Mouse (Mus musculus) heart, embryonic 15.5 days (tissue): ENCODE results near the gene Dmpk. TPM values are rescaled to one million over a fixed set of nuclear protein-coding genes. Genes with fewer than 3 reads are reported as not detected.

Experiments used
- ATAC-seq: fragments of 200-750 bp; cut with Nextera tagmentation; replicated peaks from 2 replicates; pipeline ENCODE4 v1.8.0; 2017; ENCODE audit warnings: low read depth, moderate TSS enrichment; ENCODE audit not compliant: insufficient number of reproducible peaks, insufficient read depth, low FRiP score
- H3K27ac ChIP-seq: fragments of 300-500 bp; sonication (generic); 2 replicates; pipeline ENCODE4 v1.5.1; 2015; ENCODE audit warnings: mild to moderate bottlenecking, inconsistent platforms
- H3K27me3 ChIP-seq: fragments of 300-500 bp; sonication (generic); 2 replicates; pipeline ENCODE4 v1.6.1; 2015; ENCODE audit warnings: inconsistent platforms
- H3K36me3 ChIP-seq: fragments of 300-500 bp; sonication (generic); 2 replicates; pipeline ENCODE4 v1.6.1; 2015; ENCODE audit warnings: mild to moderate bottlenecking, inconsistent platforms
- H3K4me1 ChIP-seq: fragments of 300-500 bp; sonication (generic); replicated peaks from 2 replicates; pipeline ENCODE4 v1.6.1; 2015; ENCODE audit warnings: inconsistent platforms
- H3K4me2 ChIP-seq: fragments of 300-500 bp; sonication (generic); 2 replicates; pipeline ENCODE4 v1.6.1; 2015; ENCODE audit warnings: inconsistent platforms, mild to moderate bottlenecking, moderate library complexity
- H3K4me3 ChIP-seq: fragments of 300-500 bp; sonication (generic); 2 replicates; pipeline ENCODE4 v1.5.1; 2015; ENCODE audit warnings: mild to moderate bottlenecking, inconsistent platforms
- H3K9ac ChIP-seq: fragments of 300-500 bp; sonication (generic); 2 replicates; pipeline ENCODE4 v1.6.1; 2015; ENCODE audit warnings: mild to moderate bottlenecking, inconsistent platforms
- H3K9me3 ChIP-seq: fragments of 300-500 bp; sonication (generic); replicated peaks from 2 replicates; pipeline ENCODE4 v1.6.1; 2016; ENCODE audit warnings: inconsistent platforms
- WGBS: fragments of 180-500 bp; shearing (Covaris S2); methylation state at CpG from one replicate; pipeline ENCODE4 v1.1.7; 2015; ENCODE audit warnings: mixed read lengths; 5-methylcytosine and 5-hydroxymethylcytosine counted together
- microRNA-seq: library from miRNA; unstranded; fragments of <30 nt; microRNA quantifications from one replicate; pipeline ENCODE4, GENCODE M21; 2016
- polyA plus RNA-seq: library from polyadenylated mRNA; unstranded; fragments of >200 nt; fragmentation: Nextera tagmentation; extraction: Ambion mirVana; gene quantifications from 2 replicates; pipeline ENCODE4 v1.2.1, GENCODE M21; 2015

The Dmpk gene
- polyA plus RNA-seq, 1 experiment from 2014 or later, result 51.9 TPM

- H3K4me3 ChIP-seq, result no peak overlapping the region
- WGBS, result 80% methylated on average over 4 of the region's 4 CpGs
- H3K27ac ChIP-seq, result no peak overlapping the region
- no peaks in the 10 kb centered on the region for H3K9me3 ChIP-seq
- no peak overlapping the region for H3K4me2 ChIP-seq
- no peak overlapping the region for H3K9ac ChIP-seq
- H3K27me3 ChIP-seq, result no peaks in the 10 kb centered on the region
- ATAC-seq, result no peak
- H3K4me1 ChIP-seq, result peaks cover 17% of the 10 kb centered on the region
- no peaks in the 10 kb centered on the region for H3K36me3 ChIP-seq
Measured at GRCm38 (mm10) chr7:19121686-19122085, 38.0 kb downstream of the Dmpk start.

GRCm38 (mm10) chr7:19124713-19125112 is 41.1 kb downstream of the Dmpk start:
- no peak overlapping the region; the same call in 1 of the 2 replicates for H3K9ac ChIP-seq
- 82% methylated on average over 6 of the region's 6 CpGs for WGBS
- no peak for ATAC-seq

DNA sequence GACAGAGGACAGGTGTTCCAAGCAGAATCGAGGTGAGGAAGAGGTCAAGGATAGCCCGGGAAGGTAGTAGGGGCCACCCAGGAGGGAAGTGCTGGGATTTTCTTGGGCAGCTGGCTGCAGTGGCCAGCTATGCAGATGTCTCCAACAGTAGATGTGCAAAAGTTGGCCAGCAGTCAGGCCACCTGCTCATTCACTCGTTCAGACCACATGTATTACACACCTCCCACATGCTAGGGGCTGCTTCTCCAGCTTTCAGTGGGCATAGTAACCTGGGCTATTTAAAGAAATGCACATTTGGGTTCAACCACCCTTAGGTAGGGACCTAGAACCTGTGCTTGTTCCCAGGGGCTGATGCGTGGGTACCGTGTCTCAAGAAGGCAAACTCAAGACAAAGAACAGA is 44.1 kb downstream of the Dmpk start:
- peaks cover 18% of the 10 kb centered on the region for H3K4me1 ChIP-seq
- no peak overlapping the region for H3K9ac ChIP-seq
- H3K4me2 ChIP-seq, result no peak overlapping the region
- 83% methylated on average over 5 of the region's 5 CpGs for WGBS
- H3K36me3 ChIP-seq, result no peaks in the 10 kb centered on the region
- H3K9me3 ChIP-seq, result no peaks in the 10 kb centered on the region
- no peaks in the 10 kb centered on the region for H3K27me3 ChIP-seq
- no peak overlapping the region for H3K27ac ChIP-seq
- no peak overlapping the region for H3K4me3 ChIP-seq
- no peak for ATAC-seq

More at GRCm38 (mm10) chr7:19124713-19125112, 41.1 kb downstream of the Dmpk start:
- no peaks in the 10 kb centered on the region for H3K9me3 ChIP-seq
- no peaks in the 10 kb centered on the region for H3K27me3 ChIP-seq
- peaks cover 10% of the 10 kb centered on the region for H3K4me1 ChIP-seq
- no peak overlapping the region for H3K4me2 ChIP-seq
- H3K36me3 ChIP-seq, result no peaks in the 10 kb centered on the region
- H3K27ac ChIP-seq, result no peak overlapping the region
- no peak overlapping the region for H3K4me3 ChIP-seq

DNA sequence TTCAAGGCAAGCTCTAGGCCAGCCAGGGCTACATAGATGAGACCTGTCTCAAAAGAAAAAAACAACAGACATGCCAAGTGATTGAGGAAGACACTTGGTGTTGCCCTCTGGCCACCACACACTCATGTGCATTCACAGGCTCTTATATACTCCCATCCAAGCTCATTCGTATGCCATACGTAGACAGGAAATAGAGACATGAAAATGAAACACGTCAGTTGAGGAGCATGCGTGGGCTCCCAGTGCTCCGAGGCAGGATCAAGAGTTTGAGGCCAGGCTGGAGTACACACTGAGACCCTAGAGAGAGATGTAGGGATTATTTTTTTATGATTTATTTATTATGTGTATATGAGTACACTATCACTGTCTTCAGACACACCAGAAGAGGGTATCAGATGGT is 45.7 kb downstream of the Dmpk start:
- no peaks in the 10 kb centered on the region for H3K27me3 ChIP-seq
- ATAC-seq, result no peak

DNA sequence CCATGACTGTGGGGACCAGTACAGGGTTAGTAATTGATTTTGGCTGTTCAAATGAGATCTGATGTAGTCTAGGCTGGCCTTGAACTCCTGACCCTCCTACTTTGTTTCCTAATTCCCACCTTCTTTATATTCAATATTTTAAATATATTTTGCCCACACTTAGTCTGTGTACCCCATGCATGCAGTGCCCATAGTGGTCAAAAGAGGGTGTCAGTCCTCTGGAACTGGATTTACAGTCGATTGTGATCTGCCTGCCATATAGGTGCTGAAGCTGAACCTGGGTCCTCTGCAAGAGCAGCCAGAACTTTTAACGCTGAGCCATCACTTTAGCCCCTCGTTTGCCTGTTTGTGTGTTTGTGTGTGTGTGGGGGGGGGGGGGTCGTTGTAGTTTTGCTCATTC is 47.0 kb downstream of the Dmpk start:
- Histone ChIP-seq H3K27me3 (no peaks in the 10 kb centered on the region), H3K36me3 (peaks cover 3% of the 10 kb centered on the region; the same call in 1 of the 2 replicates), H3K9me3 (no peaks in the 10 kb centered on the region), H3K9ac (peak overlapping the region; percentile 41; the same call in 1 of the 2 replicates), H3K27ac (peak overlapping the region; percentile 87), H3K4me1 (peaks cover 16% of the 10 kb centered on the region), H3K4me3 (peak overlapping the region; percentile 57), H3K4me2 (peak overlapping the region; percentile 79)
- ATAC-seq, result no peak
- WGBS, result 26% methylated on average over 4 of the region's 4 CpGs

More for the DNA sequence above, 45.7 kb downstream of the Dmpk start:
- Histone ChIP-seq H3K9me3 (no peaks in the 10 kb centered on the region), H3K4me2 (no peak overlapping the region), H3K9ac (no peak overlapping the region), H3K36me3 (no peaks in the 10 kb centered on the region), H3K27ac (no peak overlapping the region), H3K4me3 (no peak overlapping the region), H3K4me1 (peaks cover 18% of the 10 kb centered on the region)
- 97% methylated on average over 5 of the region's 5 CpGs for WGBS

DNA sequence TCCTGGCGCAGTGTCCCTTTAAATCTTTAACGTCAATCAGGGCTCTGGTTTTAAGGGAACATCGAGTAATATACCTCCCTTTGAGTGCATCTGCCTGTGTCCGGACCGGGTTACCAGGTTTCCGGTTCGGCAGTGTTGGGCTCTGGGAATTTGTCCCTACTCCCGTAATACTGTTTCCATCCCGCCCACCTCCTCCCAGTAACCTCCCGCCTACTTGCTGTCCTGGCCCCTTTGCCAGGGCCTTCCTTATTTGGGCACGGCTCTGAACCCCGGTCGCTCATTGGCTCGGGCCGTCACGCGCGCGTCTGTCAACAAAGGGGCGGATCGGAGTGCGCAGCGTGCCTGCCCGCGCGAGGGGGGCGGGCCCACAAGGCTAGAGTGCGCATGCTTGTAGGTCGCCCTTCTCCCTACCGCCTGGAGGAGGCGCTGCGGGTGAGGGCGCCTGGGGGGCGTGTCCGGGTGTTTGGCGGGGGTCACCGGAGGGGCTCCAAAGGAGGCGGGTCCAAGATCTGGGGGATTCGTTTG is 47.7 kb downstream of the Dmpk start:
- Histone ChIP-seq H3K4me1 (peaks cover 16% of the 10 kb centered on the region), H3K4me2 (peak overlapping the region; percentile 79), H3K4me3 (peak overlapping the region; percentile 57), H3K9me3 (no peaks in the 10 kb centered on the region), H3K27me3 (no peaks in the 10 kb centered on the region), H3K27ac (peak overlapping the region; percentile 87), H3K36me3 (peaks cover 10% of the 10 kb centered on the region), H3K9ac (peak overlapping the region; percentile 46)
- peak; percentile 99 for ATAC-seq
- under 1% methylated on average over 39 of the region's 39 CpGs for WGBS

DNA sequence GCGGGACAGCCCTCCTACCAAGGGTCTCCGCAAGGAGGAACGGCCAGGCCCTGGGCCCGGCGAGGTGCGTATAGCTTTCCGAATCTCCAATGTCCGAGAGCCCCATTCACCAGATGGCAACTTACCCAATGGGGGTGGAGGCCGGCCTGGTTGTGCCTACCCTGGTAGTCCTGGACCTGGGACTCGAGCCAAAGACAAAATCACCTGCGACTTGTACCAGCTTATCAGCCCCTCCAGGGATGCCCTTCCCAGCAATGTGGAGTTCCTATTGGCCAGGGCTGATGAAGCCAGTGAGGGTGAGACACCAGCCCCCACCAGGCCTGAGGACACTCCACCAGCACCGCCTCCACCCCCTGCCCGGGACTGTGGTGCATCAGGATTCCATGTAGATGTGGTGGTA is 52.5 kb downstream of the Dmpk start:
- H3K4me3 ChIP-seq, result no peak overlapping the region
- 91% methylated on average over 13 of the region's 13 CpGs for WGBS
- H3K27ac ChIP-seq, result no peak overlapping the region
- no peak overlapping the region for H3K4me2 ChIP-seq
- peaks cover 52% of the 10 kb centered on the region for H3K36me3 ChIP-seq
- H3K4me1 ChIP-seq, result peaks cover 4% of the 10 kb centered on the region
- H3K27me3 ChIP-seq, result no peaks in the 10 kb centered on the region
- no peak for ATAC-seq
- H3K9ac ChIP-seq, result no peak overlapping the region
- H3K9me3 ChIP-seq, result no peaks in the 10 kb centered on the region

- WGBS, result 89% methylated on average over 38 of the region's 38 CpGs
- H3K4me2 ChIP-seq, result no peak overlapping the region
- no peak overlapping the region for H3K27ac ChIP-seq
- no peak overlapping the region for H3K4me3 ChIP-seq
- H3K36me3 ChIP-seq, result peaks cover 52% of the 10 kb centered on the region
- no peak overlapping the region for H3K9ac ChIP-seq
- H3K4me1 ChIP-seq, result peaks cover 3% of the 10 kb centered on the region
- no peaks in the 10 kb centered on the region for H3K27me3 ChIP-seq
- no peak for ATAC-seq
- no peaks in the 10 kb centered on the region for H3K9me3 ChIP-seq
Measured at GRCm38 (mm10) chr7:19136673-19137334, 53.2 kb downstream of the Dmpk start.

DNA sequence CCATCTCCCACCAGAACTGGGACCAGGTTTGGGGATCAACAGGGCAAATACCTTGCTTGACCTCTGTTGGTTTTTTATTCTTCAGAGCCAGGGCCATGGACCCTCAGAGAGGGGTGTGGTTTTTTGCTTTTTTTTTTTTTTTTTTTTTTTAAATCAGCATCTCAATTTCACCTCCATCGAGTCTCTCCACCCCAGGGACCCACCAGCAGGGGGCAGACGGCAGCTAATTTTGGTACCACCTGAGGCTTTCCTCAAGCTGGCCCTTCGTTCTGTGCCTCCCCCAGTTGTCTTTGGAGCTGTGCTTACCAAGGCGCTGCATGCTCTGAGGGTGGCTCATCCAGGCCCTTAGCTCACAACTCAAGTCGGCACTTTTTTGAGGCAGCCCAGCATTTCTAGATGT is 53.7 kb downstream of the Dmpk start:
- no peak overlapping the region for H3K4me2 ChIP-seq
- ATAC-seq, result no peak
- no peaks in the 10 kb centered on the region for H3K9me3 ChIP-seq
- no peaks in the 10 kb centered on the region for H3K27me3 ChIP-seq
- WGBS, result 47% methylated on average over 5 of the region's 5 CpGs
- no peak overlapping the region for H3K4me3 ChIP-seq
- H3K4me1 ChIP-seq, result no peaks in the 10 kb centered on the region
- H3K27ac ChIP-seq, result no peak overlapping the region
- H3K36me3 ChIP-seq, result peaks cover 52% of the 10 kb centered on the region
- no peak overlapping the region for H3K9ac ChIP-seq

Small RNAs within 50 kb of the gene (microRNA-seq; reads per million reads assigned to microRNA genes)
- 0.63 reads per million for gene Mir3100

Other genes with a start within 250 kb of the Dmpk start
- gene Mill2, start 243.9 kb upstream of the Dmpk start, polyA plus RNA-seq, result 0.54 and 0.56 TPM in 2 replicates
- gene Pglyrp1, start 212.5 kb upstream of the Dmpk start, polyA plus RNA-seq, result 1.6 and 3.0 TPM in 2 replicates
- gene Ccdc61, start 173.4 kb upstream of the Dmpk start, polyA plus RNA-seq, result 20.6 and 26.8 TPM in 2 replicates
- gene Nova2, start 158.0 kb upstream of the Dmpk start, polyA plus RNA-seq, result 0.53 and 0.79 TPM in 2 replicates
- gene Nanos2, start 96.4 kb upstream of the Dmpk start, polyA plus RNA-seq, result not detected in 2 replicates
- 2.2 and 2.3 TPM in 2 replicates for gene Mypop, start 92.6 kb upstream of the Dmpk start, polyA plus RNA-seq
- gene Irf2bp1, start 79.8 kb upstream of the Dmpk start, polyA plus RNA-seq, result 11.5 and 17.6 TPM in 2 replicates
- 0.14 and 0.61 TPM in 2 replicates for gene Foxa3, start 60.3 kb upstream of the Dmpk start, polyA plus RNA-seq
- gene Sympk, start 59.5 kb upstream of the Dmpk start, polyA plus RNA-seq, result 19.6 and 27.3 TPM in 2 replicates
- not detected in 2 replicates for gene Rsph6a, start 29.2 kb upstream of the Dmpk start, polyA plus RNA-seq
- 14.2 and 20.0 TPM in 2 replicates for gene Dmwd, start 7.6 kb upstream of the Dmpk start, polyA plus RNA-seq
- 4.9 and 6.7 TPM in 2 replicates for gene Six5, start 10.7 kb downstream of the Dmpk start, polyA plus RNA-seq
- 0.73 and 1.0 TPM in 2 replicates for gene Gm4969, start 34.5 kb downstream of the Dmpk start, polyA plus RNA-seq
- 7.3 and 9.6 TPM in 2 replicates for gene Fbxo46, start 36.0 kb downstream of the Dmpk start, polyA plus RNA-seq
- gene Qpctl, start 65.4 kb downstream of the Dmpk start, polyA plus RNA-seq, result 8.8 and 10.0 TPM in 2 replicates
- 93.2 and 96.6 TPM in 2 replicates for gene Snrpd2, start 65.9 kb downstream of the Dmpk start, polyA plus RNA-seq
- gene Gipr, start 82.3 kb downstream of the Dmpk start, polyA plus RNA-seq, result 73.8 and 73.9 TPM in 2 replicates
- gene Eml2, start 92.6 kb downstream of the Dmpk start, polyA plus RNA-seq, result 18.9 and 21.0 TPM in 2 replicates
- gene Gpr4, start 128.7 kb downstream of the Dmpk start, polyA plus RNA-seq, result 2.1 and 2.2 TPM in 2 replicates
- gene Opa3, start 144.5 kb downstream of the Dmpk start, polyA plus RNA-seq, result 33.8 and 37.9 TPM in 2 replicates
- gene Vasp, start 188.0 kb downstream of the Dmpk start, polyA plus RNA-seq, result 81.2 and 81.6 TPM in 2 replicates
- 0.11 and 0.16 TPM in 2 replicates for gene Ppm1n, start 196.2 kb downstream of the Dmpk start, polyA plus RNA-seq
- 27.2 TPM in 2 replicates for gene Rtn2, start 198.8 kb downstream of the Dmpk start, polyA plus RNA-seq
- gene Fosb, start 226.2 kb downstream of the Dmpk start, polyA plus RNA-seq, result 0.20 and 0.47 TPM in 2 replicates